Mouse (Mus musculus): ENCODE data around the gene Serpinb2.

Gene Serpinb2

GRCm38 (mm10) chr1:107581220-107581619, 70.0 kb downstream of the Serpinb2 start:
- no peak for DNase-seq (ENCODE audit: low read depth, low spot score)

- no peak for DNase-seq (ENCODE audit: low read depth, low spot score)
Observed at GRCm38 (mm10) chr1:107582900-107583299, 71.7 kb downstream of the Serpinb2 start.

- DNase-seq (ENCODE audit: low read depth, low spot score), result no peak
Observed at GRCm38 (mm10) chr1:107583958-107584376, 72.7 kb downstream of the Serpinb2 start.

- no peak for DNase-seq (ENCODE audit: low read depth, low spot score)
Observed at GRCm38 (mm10) chr1:107584932-107585331, 73.7 kb downstream of the Serpinb2 start.
